Mouse (Mus musculus): Measurements from ENCODE around the gene Pwp2. TPM values are rescaled to one million over a fixed set of nuclear protein-coding genes. Genes with fewer than 3 reads are reported as not detected.

Pwp2 gene
- polyA plus RNA-seq, 1 experiment from 2014 or later: 23.3 TPM

DNA sequence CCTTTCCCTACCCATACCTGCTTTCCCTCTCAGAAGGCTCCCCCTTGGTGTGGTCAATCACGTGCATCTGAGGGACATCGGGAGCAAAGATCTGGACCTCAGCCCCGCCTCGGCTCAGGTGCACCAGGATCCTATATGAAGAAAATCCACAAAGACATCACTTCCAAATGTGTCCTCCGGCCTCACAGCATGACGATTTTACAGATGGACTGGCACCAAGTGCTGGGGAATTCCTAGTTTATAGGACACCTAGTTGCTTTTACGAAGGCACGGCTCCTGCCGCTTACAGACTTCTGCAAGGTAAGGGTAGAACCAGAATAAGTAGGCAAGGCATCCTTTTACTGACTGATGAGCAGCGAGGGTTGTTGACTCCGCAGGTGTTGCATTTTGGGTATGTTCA is 16.2 kb downstream of the Pwp2 start:
- peak overlapping the region; percentile 91 for H3K27ac ChIP-seq
- peaks cover 69% of the 10 kb centered on the region for H3K36me3 ChIP-seq
- no peaks in the 10 kb centered on the region for H3K27me3 ChIP-seq (ENCODE audit: insufficient read depth, poor library complexity, severe bottlenecking)
- 88% methylated on average over 11 of the region's 11 CpGs for WGBS
- H3K9me3 ChIP-seq: no peaks in the 10 kb centered on the region
- DNase-seq (ENCODE audit: low spot score): no peak
- peaks cover 21% of the 10 kb centered on the region for H3K4me1 ChIP-seq (replicated peaks)
- peak overlapping the region; percentile 89 for H3K4me3 ChIP-seq

DNA sequence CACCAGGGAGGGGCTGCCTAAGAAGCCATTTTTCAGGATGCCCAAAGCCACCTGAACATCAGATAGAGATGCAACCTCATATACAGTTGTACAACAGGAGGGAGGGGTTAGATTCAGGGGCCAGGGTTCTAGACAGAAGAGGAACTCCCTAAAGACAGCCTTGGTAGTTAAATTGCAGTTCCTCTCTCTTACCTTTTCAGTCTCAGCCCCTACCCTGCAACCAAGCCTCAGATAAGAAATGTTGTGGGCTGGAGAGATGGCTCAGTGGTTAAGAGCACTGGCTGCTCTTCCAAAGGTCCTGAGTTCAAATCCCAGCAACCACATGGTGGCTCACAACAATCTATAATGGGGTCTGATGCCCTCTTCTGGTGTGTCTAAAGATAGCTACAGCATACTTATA is 17.2 kb downstream of the Pwp2 start:
- Histone ChIP-seq H3K27ac (no peak overlapping the region), H3K27me3 (ENCODE audit: insufficient read depth, poor library complexity, severe bottlenecking) (no peaks in the 10 kb centered on the region), H3K4me1 (replicated peaks) (peaks cover 21% of the 10 kb centered on the region), H3K9me3 (no peaks in the 10 kb centered on the region), H3K4me3 (no peak overlapping the region), H3K36me3 (peaks cover 69% of the 10 kb centered on the region)
- DNase-seq (ENCODE audit: low spot score): no peak

DNA sequence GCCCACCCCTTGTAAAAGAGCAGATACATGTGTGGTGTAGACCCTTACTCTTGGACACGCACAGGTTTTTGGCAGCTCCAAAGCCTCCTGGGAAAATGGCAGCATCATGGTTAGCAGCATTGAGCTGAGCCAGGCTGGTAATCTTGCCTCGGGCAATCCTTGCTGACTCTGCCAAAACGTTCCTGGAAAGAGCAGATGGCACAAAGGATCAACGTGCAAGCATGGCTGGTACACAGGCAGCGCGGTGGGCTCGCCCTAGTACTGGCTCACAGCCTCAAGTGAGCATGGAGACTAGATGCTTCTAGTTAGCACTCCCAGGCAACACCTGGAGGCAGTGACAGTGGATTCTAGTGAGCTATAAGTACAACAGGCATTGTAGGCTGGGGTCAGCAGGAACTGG is 17.6 kb downstream of the Pwp2 start:
- H3K4me3 ChIP-seq: no peak overlapping the region
- no peak overlapping the region for H3K27ac ChIP-seq
- WGBS: 89% methylated on average over 7 of the region's 7 CpGs
- H3K36me3 ChIP-seq: peaks cover 69% of the 10 kb centered on the region
- H3K4me1 ChIP-seq (replicated peaks): peaks cover 21% of the 10 kb centered on the region
- no peaks in the 10 kb centered on the region for H3K27me3 ChIP-seq (ENCODE audit: insufficient read depth, poor library complexity, severe bottlenecking)
- DNase-seq (ENCODE audit: low spot score): no peak
- H3K9me3 ChIP-seq: no peaks in the 10 kb centered on the region

DNA sequence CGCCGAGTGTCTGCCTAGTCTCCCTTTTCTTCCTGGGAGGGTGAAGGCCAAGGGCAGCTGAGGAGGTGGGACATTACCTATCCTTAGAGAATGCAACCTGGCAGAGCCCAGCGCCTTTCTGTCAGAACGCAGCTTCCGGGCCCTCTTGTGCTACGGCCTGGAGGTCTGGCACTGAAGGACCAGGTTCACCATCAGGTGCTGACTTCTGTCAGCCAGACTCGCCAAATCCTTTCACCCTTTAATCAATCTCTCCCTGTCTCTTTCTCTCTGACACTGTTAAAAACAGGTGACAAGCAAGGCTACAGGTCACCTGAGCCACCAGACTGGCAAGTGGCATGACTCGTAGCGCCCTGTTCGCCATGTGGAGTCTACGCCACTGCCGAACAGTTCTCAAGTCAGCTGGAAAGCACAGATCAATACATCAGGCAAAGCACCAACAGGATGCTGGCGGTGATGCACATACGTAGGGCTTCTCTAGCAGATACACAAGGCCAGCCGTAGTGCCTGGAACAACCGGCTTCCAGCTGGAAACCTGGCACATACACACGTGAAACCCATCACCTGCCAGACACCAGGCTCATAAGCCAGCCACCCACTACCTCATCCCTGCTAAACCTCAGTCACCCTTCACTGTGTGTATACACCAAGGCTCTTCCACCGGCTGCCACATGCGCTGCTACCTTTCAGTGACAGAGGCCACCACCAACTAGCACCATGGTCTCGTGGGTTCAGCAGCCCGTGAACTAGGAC is 19.5 kb downstream of the Pwp2 start:
- H3K9me3 ChIP-seq: no peaks in the 10 kb centered on the region
- no peak for DNase-seq (ENCODE audit: low spot score)
- 92% methylated on average over 21 of the region's 21 CpGs for WGBS
- H3K27ac ChIP-seq: no peak overlapping the region
- peaks cover 21% of the 10 kb centered on the region for H3K4me1 ChIP-seq (replicated peaks)
- H3K36me3 ChIP-seq: peaks cover 70% of the 10 kb centered on the region
- no peak overlapping the region for H3K4me3 ChIP-seq
- no peaks in the 10 kb centered on the region for H3K27me3 ChIP-seq (ENCODE audit: insufficient read depth, poor library complexity, severe bottlenecking)

DNA sequence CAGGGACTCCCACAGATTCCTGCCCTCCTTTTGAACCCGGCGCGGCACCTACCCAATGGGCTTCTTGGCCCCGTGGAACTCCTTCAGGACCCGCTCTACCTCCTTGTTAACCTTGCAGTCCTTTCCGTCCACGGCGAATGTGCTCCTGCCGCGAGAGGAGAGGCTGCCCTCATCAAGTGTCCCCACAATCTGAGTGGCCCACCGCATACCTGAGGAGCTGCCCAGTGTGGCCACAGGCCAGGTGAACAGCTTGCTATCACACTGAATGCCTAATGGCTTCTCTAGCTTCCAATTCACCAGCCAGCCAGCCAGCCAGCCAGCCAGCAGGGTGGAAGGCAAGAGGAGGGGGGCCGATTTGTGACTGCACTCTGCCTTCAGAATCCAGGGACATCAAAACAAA is 20.2 kb downstream of the Pwp2 start:
- Histone ChIP-seq H3K27me3 (ENCODE audit: insufficient read depth, poor library complexity, severe bottlenecking) (no peaks in the 10 kb centered on the region), H3K4me1 (replicated peaks) (peaks cover 16% of the 10 kb centered on the region), H3K36me3 (peaks cover 71% of the 10 kb centered on the region), H3K4me3 (no peak overlapping the region), H3K9me3 (no peaks in the 10 kb centered on the region), H3K27ac (no peak overlapping the region)
- DNase-seq (ENCODE audit: low spot score): no peak
- 90% methylated on average over 12 of the region's 12 CpGs for WGBS

DNA sequence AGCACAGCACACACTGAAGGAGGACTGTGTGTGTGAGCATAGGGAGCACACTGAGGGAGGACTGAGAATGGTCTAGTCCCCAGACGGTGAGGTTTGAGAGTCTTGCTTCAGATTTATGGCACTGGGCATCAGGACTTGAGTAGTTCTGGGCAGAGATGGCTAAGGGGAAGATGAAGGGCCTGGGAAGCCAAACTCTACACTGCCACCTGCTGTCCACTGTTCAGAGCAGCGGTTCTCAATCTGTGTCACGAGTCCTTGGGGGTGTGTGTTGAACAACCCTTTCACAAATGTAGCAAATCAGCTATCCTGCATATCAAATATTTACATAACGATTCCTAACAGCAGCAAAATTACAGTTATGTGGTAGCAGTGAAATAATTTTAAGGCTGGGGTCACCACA is 21.0 kb downstream of the Pwp2 start:
- peak; percentile 50 for DNase-seq (ENCODE audit: low spot score)
- WGBS: 35% methylated on average over 4 of the region's 4 CpGs
- Histone ChIP-seq H3K9me3 (no peaks in the 10 kb centered on the region), H3K36me3 (peaks cover 71% of the 10 kb centered on the region), H3K27ac (no peak overlapping the region), H3K27me3 (ENCODE audit: insufficient read depth, poor library complexity, severe bottlenecking) (no peaks in the 10 kb centered on the region), H3K4me1 (replicated peaks) (peaks cover 16% of the 10 kb centered on the region), H3K4me3 (no peak overlapping the region)

DNA sequence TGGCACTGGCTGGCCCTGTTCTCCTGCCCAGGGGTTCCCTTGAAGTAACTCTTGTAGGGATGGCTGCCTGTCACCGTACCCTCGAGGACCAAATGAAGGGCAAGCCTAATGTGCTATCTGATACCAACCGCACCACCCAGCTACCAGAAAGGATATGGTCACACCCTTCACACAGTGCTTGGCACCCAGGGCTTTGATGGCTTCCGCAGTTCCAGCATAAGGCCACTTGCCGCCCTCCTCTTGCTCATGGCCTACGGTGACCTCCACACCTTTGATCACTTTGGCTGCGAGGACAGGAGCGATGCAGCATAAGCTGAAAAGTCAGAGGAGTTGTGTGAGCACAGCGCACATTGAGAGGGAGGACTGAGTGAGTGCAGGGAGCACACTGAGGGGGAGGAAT is 21.7 kb downstream of the Pwp2 start:
- Histone ChIP-seq H3K4me1 (replicated peaks) (peaks cover 9% of the 10 kb centered on the region), H3K27me3 (ENCODE audit: insufficient read depth, poor library complexity, severe bottlenecking) (no peaks in the 10 kb centered on the region), H3K36me3 (peaks cover 71% of the 10 kb centered on the region), H3K4me3 (no peak overlapping the region), H3K9me3 (no peaks in the 10 kb centered on the region), H3K27ac (no peak overlapping the region)
- WGBS: 94% methylated on average over 9 of the region's 9 CpGs
- no peak for DNase-seq (ENCODE audit: low spot score)

DNA sequence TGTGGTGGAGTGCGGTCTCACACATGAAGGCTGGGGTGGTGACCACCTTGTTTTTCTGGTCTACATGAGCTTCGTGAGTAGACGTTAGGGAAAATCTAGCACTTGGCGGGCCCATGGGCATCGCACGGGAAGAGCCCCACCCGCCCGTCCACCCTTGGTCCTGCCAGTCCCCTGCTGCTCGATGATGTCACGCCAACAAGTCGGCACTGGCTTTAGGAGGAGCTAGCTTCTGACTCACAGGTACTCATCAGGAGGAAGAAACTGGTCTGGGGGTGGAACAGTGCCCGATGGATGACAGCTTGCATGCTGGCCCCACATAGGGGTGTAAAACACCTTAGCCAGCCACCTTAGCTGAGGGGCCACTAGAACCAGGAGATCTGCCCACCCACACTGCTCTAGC is 22.3 kb downstream of the Pwp2 start:
- H3K27me3 ChIP-seq (ENCODE audit: insufficient read depth, poor library complexity, severe bottlenecking): no peaks in the 10 kb centered on the region
- peaks cover 68% of the 10 kb centered on the region for H3K36me3 ChIP-seq
- peaks cover 9% of the 10 kb centered on the region for H3K4me1 ChIP-seq (replicated peaks)
- 96% methylated on average over 12 of the region's 12 CpGs for WGBS
- H3K4me3 ChIP-seq: no peak overlapping the region
- DNase-seq (ENCODE audit: low spot score): no peak
- no peaks in the 10 kb centered on the region for H3K9me3 ChIP-seq
- no peak overlapping the region for H3K27ac ChIP-seq

DNA sequence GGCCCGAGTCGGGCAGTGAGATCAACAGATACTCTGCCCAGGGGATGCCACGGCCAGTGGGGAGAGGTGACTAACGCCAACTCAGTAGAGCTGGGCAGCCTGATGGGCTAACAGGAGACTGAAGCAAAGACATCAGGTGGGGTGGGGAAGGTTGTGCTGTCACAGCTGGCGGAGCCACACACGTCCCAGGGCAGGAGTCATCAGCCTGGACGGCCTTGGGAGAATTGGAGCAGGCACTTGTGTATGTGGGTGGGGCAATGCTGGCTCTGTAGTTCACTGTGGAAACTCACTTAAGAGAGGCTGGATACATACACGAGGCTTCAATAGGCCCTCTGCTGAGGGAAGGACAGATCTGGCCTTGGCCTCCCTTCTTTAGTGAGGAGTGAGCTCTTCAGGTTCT is 23.9 kb downstream of the Pwp2 start:
- Histone ChIP-seq H3K27me3 (ENCODE audit: insufficient read depth, poor library complexity, severe bottlenecking) (no peaks in the 10 kb centered on the region), H3K36me3 (peaks cover 53% of the 10 kb centered on the region), H3K4me1 (replicated peaks) (peaks cover 9% of the 10 kb centered on the region), H3K4me3 (no peak overlapping the region), H3K9me3 (no peaks in the 10 kb centered on the region), H3K27ac (no peak overlapping the region)
- WGBS: 80% methylated on average over 8 of the region's 8 CpGs
- DNase-seq (ENCODE audit: low spot score): no peak

DNA sequence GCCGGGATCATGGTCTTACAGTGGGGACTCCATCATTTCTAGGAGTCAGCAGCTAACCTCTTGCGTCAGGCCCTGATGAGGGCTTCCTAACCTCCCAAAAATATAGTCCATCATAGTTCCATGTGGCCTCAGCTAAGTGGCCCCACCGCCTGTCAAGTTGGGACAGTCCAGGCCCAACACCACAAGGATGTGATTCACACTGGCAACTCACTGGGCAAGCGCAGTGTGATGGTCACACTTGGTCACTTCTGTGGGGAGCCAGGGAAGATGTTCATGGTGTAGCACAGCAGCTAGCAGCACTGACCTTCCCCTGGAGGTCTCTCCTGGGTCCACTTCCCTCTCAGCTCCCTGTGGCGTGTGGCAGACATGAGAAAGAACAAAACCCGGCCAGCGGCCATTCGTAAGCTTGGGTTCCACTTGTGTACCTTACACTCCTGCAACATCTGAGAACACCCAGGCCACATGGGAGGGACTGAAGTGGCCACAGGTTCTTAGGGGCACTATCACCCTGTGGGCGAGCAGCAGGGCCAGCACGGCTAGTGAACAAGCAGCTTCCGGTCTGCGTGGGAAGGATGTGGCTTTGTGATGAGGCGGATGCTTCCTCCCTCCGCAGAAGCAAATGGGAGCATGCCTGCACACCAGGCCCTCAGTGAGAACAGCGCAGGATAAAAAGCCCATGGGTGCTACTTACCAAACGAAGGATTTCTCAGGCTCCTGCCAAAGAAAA is 24.4 kb downstream of the Pwp2 start:
- no peak for DNase-seq (ENCODE audit: low spot score)
- H3K27me3 ChIP-seq (ENCODE audit: insufficient read depth, poor library complexity, severe bottlenecking): no peaks in the 10 kb centered on the region
- H3K9me3 ChIP-seq: no peaks in the 10 kb centered on the region
- H3K36me3 ChIP-seq: peaks cover 47% of the 10 kb centered on the region
- peaks cover 9% of the 10 kb centered on the region for H3K4me1 ChIP-seq (replicated peaks)
- no peak overlapping the region for H3K27ac ChIP-seq
- WGBS: 90% methylated on average over 16 of the region's 16 CpGs
- H3K4me3 ChIP-seq: no peak overlapping the region

DNA sequence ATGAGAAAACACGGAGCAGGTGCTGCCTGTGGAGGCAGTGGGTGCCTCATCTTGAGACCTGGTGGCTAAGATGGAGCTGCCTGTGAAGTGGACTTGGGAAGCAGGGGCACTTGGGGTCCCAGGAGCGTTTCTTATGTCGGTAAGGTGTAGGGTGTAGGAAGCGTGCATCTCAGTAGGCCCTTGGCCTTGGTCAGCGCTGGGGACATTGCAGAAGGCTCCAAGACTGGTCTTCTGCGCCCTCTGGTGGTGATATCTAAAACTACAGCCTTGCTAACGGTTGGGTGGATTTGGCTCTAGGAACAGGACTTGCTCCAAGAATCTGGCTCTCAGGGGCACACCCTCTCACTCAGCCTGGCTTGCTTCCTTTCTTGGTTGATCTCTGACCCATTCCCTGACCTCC is 25.0 kb downstream of the Pwp2 start:
- no peaks in the 10 kb centered on the region for H3K9me3 ChIP-seq
- 2% methylated on average over 7 of the region's 7 CpGs for WGBS
- peaks cover 9% of the 10 kb centered on the region for H3K4me1 ChIP-seq (replicated peaks)

DNA sequence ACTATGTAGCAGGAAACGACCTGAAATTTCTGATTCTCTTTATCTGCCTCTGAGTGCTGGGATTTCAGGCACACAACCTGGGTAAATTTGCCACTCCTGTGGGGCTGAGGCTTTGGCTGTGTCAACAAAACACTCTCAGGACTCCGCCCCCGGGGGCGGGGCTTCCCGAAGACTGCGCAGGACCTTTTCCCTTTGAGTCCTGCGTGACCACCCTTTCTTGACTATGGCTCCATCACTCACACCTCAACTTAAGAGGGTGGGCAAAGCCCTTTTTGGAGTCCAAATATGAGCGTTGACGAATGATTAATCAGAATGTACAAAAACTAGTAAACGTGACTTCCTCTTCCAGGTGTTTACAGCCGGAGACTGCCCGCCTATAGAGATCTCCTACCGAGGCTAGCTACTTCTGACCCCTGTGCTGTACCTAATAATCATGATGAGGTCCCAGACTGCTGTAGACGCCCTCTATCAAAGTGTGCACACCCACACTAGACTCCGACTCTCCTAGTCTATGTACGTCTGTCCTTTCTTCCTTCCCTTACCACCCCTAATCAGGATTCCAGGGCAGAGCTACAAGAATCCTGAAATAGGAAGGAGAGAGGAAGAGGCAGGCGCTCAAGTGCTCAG is 25.6 kb downstream of the Pwp2 start:
- WGBS: 15% methylated on average over 17 of the region's 17 CpGs
- peaks cover 9% of the 10 kb centered on the region for H3K4me1 ChIP-seq (replicated peaks)
- no peaks in the 10 kb centered on the region for H3K9me3 ChIP-seq
- H3K27me3 ChIP-seq (ENCODE audit: insufficient read depth, poor library complexity, severe bottlenecking): no peaks in the 10 kb centered on the region
- H3K36me3 ChIP-seq: peaks cover 35% of the 10 kb centered on the region
- peak; percentile 28 for DNase-seq (ENCODE audit: low spot score)
- peak overlapping the region; percentile 24 for H3K4me3 ChIP-seq
- 0 out of 2 replicates have a peak overlapping the region, but pooled peaks have one; percentile 4 for H3K27ac ChIP-seq

More for the DNA sequence above, 25.0 kb downstream of the Pwp2 start:
- H3K4me3 ChIP-seq: peak overlapping the region; percentile 24; the same call in 1 of the 2 replicates
- 0 out of 2 replicates have a peak overlapping the region, but pooled peaks have one; percentile 4 for H3K27ac ChIP-seq
- DNase-seq (ENCODE audit: low spot score): peak; percentile 84
- no peaks in the 10 kb centered on the region for H3K27me3 ChIP-seq (ENCODE audit: insufficient read depth, poor library complexity, severe bottlenecking)
- peaks cover 41% of the 10 kb centered on the region for H3K36me3 ChIP-seq

DNA sequence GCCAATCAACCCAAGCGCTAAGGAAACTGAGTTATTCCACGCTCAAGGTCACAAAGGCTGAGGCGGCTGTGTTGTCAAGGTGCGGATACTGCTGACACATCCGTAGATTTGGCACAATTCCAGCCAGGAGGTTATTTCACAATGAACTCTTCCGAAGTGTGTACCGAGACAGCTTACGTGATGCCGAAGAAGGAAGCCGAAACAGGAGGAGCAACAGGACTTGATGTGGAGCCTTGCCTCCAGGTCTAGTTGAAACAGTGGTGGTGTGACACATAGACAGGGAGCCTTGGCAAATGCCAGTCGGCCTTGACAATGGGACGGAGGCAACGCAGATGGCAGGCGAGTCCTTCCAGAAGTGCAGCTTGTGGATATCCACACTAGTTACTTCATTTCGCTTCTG is 26.9 kb downstream of the Pwp2 start:
- H3K27ac ChIP-seq: no peak overlapping the region
- 91% methylated on average over 15 of the region's 15 CpGs for WGBS

More for the DNA sequence above, 26.9 kb downstream of the Pwp2 start:
- peaks cover 9% of the 10 kb centered on the region for H3K4me1 ChIP-seq (replicated peaks)
- peaks cover 26% of the 10 kb centered on the region for H3K36me3 ChIP-seq
- no peaks in the 10 kb centered on the region for H3K9me3 ChIP-seq
- H3K4me3 ChIP-seq: no peak overlapping the region
- DNase-seq (ENCODE audit: low spot score): no peak
- H3K27me3 ChIP-seq (ENCODE audit: insufficient read depth, poor library complexity, severe bottlenecking): no peaks in the 10 kb centered on the region
